Mouse (Mus musculus) midbrain, embryonic 12.5 days (tissue): Measurements from ENCODE around the gene Frat1. TPM values are rescaled to one million over a fixed set of nuclear protein-coding genes. Genes with fewer than 3 reads are reported as not detected.

ENCODE experiments used
- ATAC-seq: fragments of 200-750 bp; cut with Nextera tagmentation; 2 replicates; pipeline ENCODE4 v1.8.0; 2017; ENCODE audit warnings: low read depth, moderate TSS enrichment, moderate library complexity; ENCODE audit not compliant: low FRiP score
- H3K27ac ChIP-seq: fragments of 300-500 bp; sonication (generic); replicated peaks from 2 replicates; pipeline ENCODE4 v1.5.1; 2016; ENCODE audit warnings: mild to moderate bottlenecking
- H3K27me3 ChIP-seq: fragments of 300-500 bp; sonication (generic); 2 replicates; pipeline ENCODE4 v1.6.1; 2016; ENCODE audit warnings: mild to moderate bottlenecking
- H3K36me3 ChIP-seq: fragments of 300-500 bp; sonication (generic); 2 replicates; pipeline ENCODE4 v1.6.1; 2016
- H3K4me1 ChIP-seq: fragments of 300-500 bp; sonication (generic); 2 replicates; pipeline ENCODE4 v1.6.1; 2016
- H3K4me2 ChIP-seq: fragments of 300-500 bp; sonication (generic); replicated peaks from 2 replicates; pipeline ENCODE4 v1.6.1; 2016; ENCODE audit warnings: mild to moderate bottlenecking, moderate library complexity
- H3K4me3 ChIP-seq: fragments of 300-500 bp; sonication (generic); 2 replicates; pipeline ENCODE4 v1.5.1; 2016; ENCODE audit warnings: mild to moderate bottlenecking
- H3K9ac ChIP-seq: fragments of 300-500 bp; sonication (generic); replicated peaks from 2 replicates; pipeline ENCODE4 v1.6.1; 2016; ENCODE audit warnings: mild to moderate bottlenecking, moderate library complexity
- H3K9me3 ChIP-seq: fragments of 300-500 bp; sonication (generic); 2 replicates; pipeline ENCODE4 v1.6.1; 2016; ENCODE audit warnings: mild to moderate bottlenecking
- WGBS: fragments of 180-500 bp; shearing (Covaris S2); methylation state at CpG from one replicate; pipeline ENCODE4 v1.1.7; 2016; 5-methylcytosine and 5-hydroxymethylcytosine counted together
- polyA plus RNA-seq: library from polyadenylated mRNA; unstranded; fragments of >200 nt; fragmentation: Nextera tagmentation; extraction: Ambion mirVana; gene quantifications from 2 replicates; pipeline ENCODE4 v1.2.1, GENCODE M21; 2016

The Frat1 gene
- 15.5 and 18.6 TPM in 2 replicates for polyA plus RNA-seq

DNA sequence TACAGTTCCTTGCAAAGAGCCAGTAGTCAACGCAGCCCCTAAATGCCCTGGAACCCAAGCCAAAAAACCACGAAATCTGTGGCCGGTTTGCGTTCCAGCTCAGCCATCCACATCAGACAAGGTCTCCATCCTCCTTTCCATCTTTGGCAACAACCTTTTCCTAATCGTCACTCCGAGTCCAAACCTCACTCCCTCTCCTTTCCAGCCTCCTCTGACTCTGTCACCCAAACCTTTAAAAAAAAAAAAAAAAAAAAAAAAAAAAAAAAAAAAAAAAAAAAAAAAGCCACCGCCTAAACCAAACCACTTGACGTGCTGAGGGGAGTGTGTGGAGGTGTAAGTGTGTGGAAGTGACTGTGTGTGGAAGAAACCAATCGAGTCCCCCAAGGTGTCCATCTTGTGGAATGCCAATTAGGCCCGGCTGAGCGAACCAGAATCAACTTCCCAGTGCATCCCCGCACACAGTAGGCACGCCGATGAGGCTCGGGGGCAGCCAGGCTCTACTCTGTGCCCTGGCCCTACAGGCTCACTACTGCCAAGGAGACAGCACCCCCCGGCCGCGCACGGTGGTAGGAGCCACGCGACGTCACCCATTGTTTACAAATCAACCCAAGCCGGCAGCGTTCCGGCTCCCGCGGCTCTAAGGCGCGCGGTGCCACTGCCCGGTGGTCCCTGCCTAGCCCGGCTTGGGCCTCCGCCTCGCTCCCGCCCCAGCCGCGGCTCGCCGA, at the start of gene Frat1:
Gene Frat1 (plus strand): TSS at position 590 of the 725 bp plus-strand sequence.
- Histone ChIP-seq H3K4me1 (peaks cover 29% of the 10 kb centered on the region), H3K36me3 (no peaks in the 10 kb centered on the region), H3K9ac (peak within 1 kb of the TSS; percentile 88), H3K4me2 (peak within 1 kb of the TSS; percentile 98), H3K27me3 (peaks cover 28% of the 10 kb centered on the region), H3K9me3 (no peaks in the 10 kb centered on the region), H3K27ac (peak within 1 kb of the TSS; percentile 92), H3K4me3 (peak within 1 kb of the TSS; percentile 79)
- WGBS: under 1% methylated on average over 27 of the region's 39 CpGs
- ATAC-seq: peak; percentile 96

DNA sequence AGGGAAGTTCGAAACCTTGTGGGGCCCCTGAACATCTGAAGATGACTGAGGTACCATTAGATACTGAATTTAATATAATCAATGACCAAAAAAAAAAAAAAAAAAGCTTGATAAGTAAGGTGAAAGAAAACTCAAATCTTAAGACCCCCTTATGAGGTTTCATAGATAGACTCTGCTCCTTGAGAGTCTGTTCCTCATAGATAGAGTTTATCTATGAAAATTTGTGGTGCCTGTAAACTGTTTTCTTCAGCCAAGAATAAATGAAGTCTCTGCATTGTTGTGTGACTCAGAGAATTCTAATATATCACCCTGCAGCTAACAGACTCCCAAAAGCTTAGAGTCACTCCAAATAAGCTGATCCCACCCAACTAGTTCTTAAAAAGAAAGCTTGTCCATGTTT, 42.9 kb upstream of the Frat1 start:
- WGBS: 94% methylated on average over 1 of the region's 1 CpGs
- H3K9ac ChIP-seq: no peak overlapping the region
- ATAC-seq: no peak
- H3K27ac ChIP-seq: no peak overlapping the region
- peaks cover 34% of the 10 kb centered on the region for H3K36me3 ChIP-seq
- H3K4me2 ChIP-seq: no peak overlapping the region
- H3K27me3 ChIP-seq: no peaks in the 10 kb centered on the region
- no peaks in the 10 kb centered on the region for H3K4me1 ChIP-seq
- H3K9me3 ChIP-seq: no peaks in the 10 kb centered on the region
- no peak overlapping the region for H3K4me3 ChIP-seq

DNA sequence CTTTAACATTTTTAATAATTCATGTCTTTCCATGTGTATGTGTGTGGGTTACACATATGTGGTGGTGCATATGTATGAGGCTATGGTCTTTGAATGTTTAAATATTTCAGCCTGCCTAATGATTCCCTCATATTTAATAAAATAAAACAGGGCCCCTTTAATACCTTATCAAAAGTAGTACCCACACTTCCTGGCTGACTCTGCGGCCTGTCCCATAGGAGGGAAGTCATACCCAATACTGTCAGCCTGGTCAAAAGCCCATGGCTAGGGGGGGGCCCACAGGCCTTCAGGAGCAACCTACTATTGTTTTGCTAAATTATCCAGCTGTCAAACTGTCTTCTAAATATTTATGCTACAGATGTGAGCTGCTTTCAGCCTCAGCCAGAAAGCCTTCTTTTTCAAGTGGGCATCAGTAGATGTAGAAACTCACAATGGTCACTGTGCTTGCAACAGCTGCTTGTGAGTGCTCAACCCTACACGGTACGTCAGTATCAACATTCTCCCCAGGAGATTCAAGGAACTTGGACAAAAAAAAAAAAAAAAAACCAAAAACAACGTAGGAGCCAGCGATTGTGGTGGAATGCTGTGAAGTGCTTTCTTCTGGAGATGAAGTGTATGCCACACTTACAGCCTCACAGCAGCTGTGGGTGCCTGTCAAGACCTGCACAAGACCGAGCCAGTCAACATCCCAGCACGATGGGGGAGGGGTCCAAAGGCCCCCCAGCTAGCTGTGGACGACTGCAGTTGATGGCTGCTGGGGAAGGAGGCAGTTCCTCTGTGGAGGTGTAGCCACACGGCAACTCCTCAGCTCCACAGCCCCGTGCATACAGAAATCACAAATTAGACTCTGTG, 40.4 kb upstream of the Frat1 start:
- no peaks in the 10 kb centered on the region for H3K27me3 ChIP-seq

DNA sequence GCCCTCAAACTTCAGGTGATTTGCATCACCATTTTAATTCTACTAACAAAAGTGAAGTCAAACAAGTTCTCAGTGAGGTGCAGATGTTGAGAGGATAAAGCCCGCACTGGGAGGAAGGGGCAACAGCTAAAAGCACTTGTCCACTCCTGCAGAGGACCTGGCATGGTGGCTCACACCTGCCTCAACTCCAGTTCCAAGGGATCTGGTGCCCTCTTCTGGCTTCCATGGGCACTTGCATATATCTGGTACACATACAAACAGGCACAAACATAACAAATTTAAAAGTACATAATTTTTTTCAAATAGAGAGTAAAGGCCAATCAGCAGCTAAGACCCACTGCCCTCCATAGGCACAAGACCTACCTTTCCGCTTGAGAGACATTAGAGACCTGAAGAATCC, 38.4 kb upstream of the Frat1 start:
- no peak for ATAC-seq

More for the DNA sequence above, 40.4 kb upstream of the Frat1 start:
- no peaks in the 10 kb centered on the region for H3K9me3 ChIP-seq
- no peak for ATAC-seq
- 68% methylated on average over 10 of the region's 10 CpGs for WGBS
- peaks cover 23% of the 10 kb centered on the region for H3K36me3 ChIP-seq
- H3K9ac ChIP-seq: no peak overlapping the region
- H3K4me2 ChIP-seq: no peak overlapping the region
- H3K4me1 ChIP-seq: 0 out of 2 replicates have a peak, but pooled peaks cover 1% of the 10 kb centered on the region
- no peak overlapping the region for H3K4me3 ChIP-seq
- no peak overlapping the region for H3K27ac ChIP-seq

DNA sequence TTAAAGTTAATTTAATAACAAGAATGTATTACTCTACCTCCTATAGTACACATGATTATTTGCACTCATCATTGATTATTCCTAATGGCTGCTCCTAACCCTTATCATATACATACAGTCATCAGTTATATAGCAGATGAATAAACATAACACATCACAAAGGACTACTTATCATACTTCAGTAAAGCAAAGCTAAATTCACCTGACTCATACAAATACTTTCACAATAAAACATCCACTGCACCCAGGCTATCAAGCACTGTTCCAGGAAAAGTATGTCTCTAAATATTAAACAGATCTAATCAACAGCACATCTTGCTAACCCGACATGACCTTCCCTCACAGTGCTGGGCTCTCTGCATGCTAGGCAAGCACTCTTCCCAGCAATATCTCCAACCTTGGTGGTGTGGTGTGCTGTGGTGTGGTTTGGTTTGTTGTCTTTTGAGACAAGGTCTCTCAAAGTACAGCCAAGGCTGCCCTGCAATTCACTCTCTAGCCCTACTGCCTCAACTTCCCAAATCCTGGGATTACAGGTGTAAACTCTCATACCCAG, 36.8 kb upstream of the Frat1 start:
- Histone ChIP-seq H3K9ac (no peak overlapping the region), H3K27me3 (no peaks in the 10 kb centered on the region), H3K36me3 (0 out of 2 replicates have a peak, but pooled peaks cover 7% of the 10 kb centered on the region), H3K9me3 (no peaks in the 10 kb centered on the region), H3K4me3 (no peak overlapping the region), H3K4me1 (peaks cover 12% of the 10 kb centered on the region), H3K4me2 (no peak overlapping the region), H3K27ac (no peak overlapping the region)
- 88% methylated on average over 1 of the region's 1 CpGs for WGBS
- no peak for ATAC-seq

More for the DNA sequence above, 38.4 kb upstream of the Frat1 start:
- Histone ChIP-seq H3K4me3 (no peak overlapping the region), H3K36me3 (peaks cover 11% of the 10 kb centered on the region), H3K27me3 (no peaks in the 10 kb centered on the region), H3K27ac (no peak overlapping the region), H3K9me3 (no peaks in the 10 kb centered on the region), H3K4me1 (peaks cover 12% of the 10 kb centered on the region), H3K9ac (no peak overlapping the region), H3K4me2 (no peak overlapping the region)
- WGBS: 98% methylated on average over 2 of the region's 2 CpGs

GRCm38 (mm10) chr19:41794017-41794416, 35.8 kb upstream of the Frat1 start:
- Histone ChIP-seq H3K9ac (peak overlapping the region; percentile 20; the same call in 1 of the 2 replicates), H3K27me3 (no peaks in the 10 kb centered on the region), H3K27ac (no peak overlapping the region), H3K9me3 (no peaks in the 10 kb centered on the region), H3K4me1 (peaks cover 12% of the 10 kb centered on the region), H3K4me3 (no peak overlapping the region), H3K4me2 (peak overlapping the region; percentile 41), H3K36me3 (0 out of 2 replicates have a peak, but pooled peaks cover 3% of the 10 kb centered on the region)
- no peak for ATAC-seq

DNA sequence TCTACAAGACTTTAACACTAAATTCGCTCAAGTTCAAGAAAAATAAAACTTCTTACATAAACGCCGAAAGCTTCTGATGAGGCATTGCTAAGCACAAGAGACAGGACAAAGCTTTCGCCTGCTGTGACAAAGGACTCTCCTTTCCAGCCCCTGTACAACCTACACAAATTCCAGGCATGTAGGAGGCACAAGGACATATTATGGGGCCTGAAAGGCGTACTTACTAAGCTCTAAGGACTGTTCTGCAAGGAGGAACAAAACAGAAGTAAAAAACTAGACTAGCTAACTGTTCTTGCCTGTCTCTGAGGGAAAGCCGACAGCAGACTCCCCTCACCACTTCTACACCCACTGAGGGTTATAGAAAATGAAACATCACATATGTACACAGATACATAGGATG, 34.9 kb upstream of the Frat1 start:
- Histone ChIP-seq H3K27me3 (no peaks in the 10 kb centered on the region; the same call in 1 of the 2 replicates), H3K9me3 (no peaks in the 10 kb centered on the region), H3K4me2 (peak overlapping the region; percentile 41), H3K4me3 (0 out of 2 replicates have a peak overlapping the region, but pooled peaks have one; percentile 4), H3K36me3 (0 out of 2 replicates have a peak, but pooled peaks cover 3% of the 10 kb centered on the region), H3K27ac (peak overlapping the region; percentile 77), H3K4me1 (peaks cover 14% of the 10 kb centered on the region), H3K9ac (peak overlapping the region; percentile 37; the same call in 1 of the 2 replicates)
- ATAC-seq: no peak
- WGBS: 27% methylated on average over 6 of the region's 6 CpGs

DNA sequence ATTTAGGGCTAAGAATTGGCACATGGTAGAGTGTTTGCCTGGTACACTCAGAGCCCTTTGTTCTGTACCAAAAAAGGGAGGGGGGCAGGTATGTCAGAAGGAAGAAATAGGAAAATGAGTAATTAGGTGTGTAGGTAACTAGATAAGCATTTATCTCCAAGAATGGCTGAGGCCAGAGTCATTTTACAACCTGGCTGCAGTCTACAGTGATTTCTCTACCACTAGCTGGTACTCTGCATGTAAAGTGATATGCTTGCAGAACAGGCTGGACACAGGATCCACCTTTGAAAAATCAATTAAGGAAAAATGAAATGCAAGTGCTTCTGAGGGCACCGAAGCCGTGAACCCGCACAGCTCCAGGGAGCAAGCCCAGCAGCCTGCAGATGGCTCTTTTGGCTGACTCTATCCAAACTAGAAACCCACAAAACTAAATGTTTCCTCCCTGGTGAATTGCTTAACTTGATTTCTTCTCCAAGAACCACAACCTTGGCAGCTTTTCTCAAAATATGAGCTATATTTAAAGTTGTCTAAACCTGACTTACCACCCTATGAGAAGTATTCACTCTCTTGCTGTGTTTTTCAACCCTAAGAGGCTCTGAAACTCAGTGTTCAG, 33.5 kb upstream of the Frat1 start:
- H3K4me1 ChIP-seq: peaks cover 27% of the 10 kb centered on the region
- no peaks in the 10 kb centered on the region for H3K9me3 ChIP-seq
- ATAC-seq: no peak
- no peak overlapping the region for H3K9ac ChIP-seq
- no peaks in the 10 kb centered on the region; the same call in 1 of the 2 replicates for H3K27me3 ChIP-seq
- H3K4me3 ChIP-seq: no peak overlapping the region
- 77% methylated on average over 3 of the region's 3 CpGs for WGBS
- no peak overlapping the region for H3K4me2 ChIP-seq
- H3K36me3 ChIP-seq: 0 out of 2 replicates have a peak, but pooled peaks cover 2% of the 10 kb centered on the region
- H3K27ac ChIP-seq: no peak overlapping the region

- ATAC-seq: no peak
- Histone ChIP-seq H3K9me3 (no peaks in the 10 kb centered on the region), H3K4me1 (peaks cover 28% of the 10 kb centered on the region), H3K4me2 (no peak overlapping the region), H3K27ac (no peak overlapping the region), H3K36me3 (no peaks in the 10 kb centered on the region), H3K27me3 (no peaks in the 10 kb centered on the region; the same call in 1 of the 2 replicates), H3K9ac (no peak overlapping the region), H3K4me3 (no peak overlapping the region)
- 78% methylated on average over 12 of the region's 12 CpGs for WGBS
Observed at GRCm38 (mm10) chr19:41796789-41797327, 32.9 kb upstream of the Frat1 start.

- Histone ChIP-seq H3K9ac (no peak overlapping the region), H3K27ac (no peak overlapping the region), H3K36me3 (no peaks in the 10 kb centered on the region), H3K4me3 (no peak overlapping the region), H3K4me2 (no peak overlapping the region), H3K27me3 (no peaks in the 10 kb centered on the region; the same call in 1 of the 2 replicates), H3K4me1 (peaks cover 28% of the 10 kb centered on the region), H3K9me3 (no peaks in the 10 kb centered on the region)
- 83% methylated on average over 6 of the region's 6 CpGs for WGBS
- ATAC-seq: no peak
Observed at GRCm38 (mm10) chr19:41797536-41797935, 32.2 kb upstream of the Frat1 start.

- Histone ChIP-seq H3K27ac (no peak overlapping the region), H3K36me3 (no peaks in the 10 kb centered on the region), H3K9ac (peak overlapping the region; percentile 85; the same call in 1 of the 2 replicates), H3K4me3 (peak overlapping the region; percentile 90), H3K4me1 (peaks cover 23% of the 10 kb centered on the region), H3K4me2 (peak overlapping the region; percentile 72), H3K27me3 (no peaks in the 10 kb centered on the region; the same call in 1 of the 2 replicates), H3K9me3 (no peaks in the 10 kb centered on the region)
- no peak for ATAC-seq
- WGBS: 43% methylated on average over 6 of the region's 6 CpGs
Observed at GRCm38 (mm10) chr19:41800451-41800850, 29.3 kb upstream of the Frat1 start.
